Mouse (Mus musculus): Measurements from ENCODE around the gene Apoa2. TPM values are rescaled to one million over a fixed set of nuclear protein-coding genes. Genes with fewer than 3 reads are reported as not detected.

The Apoa2 gene
- polyA plus RNA-seq, 1 experiment from 2014 or later = 2.3 TPM

DNA sequence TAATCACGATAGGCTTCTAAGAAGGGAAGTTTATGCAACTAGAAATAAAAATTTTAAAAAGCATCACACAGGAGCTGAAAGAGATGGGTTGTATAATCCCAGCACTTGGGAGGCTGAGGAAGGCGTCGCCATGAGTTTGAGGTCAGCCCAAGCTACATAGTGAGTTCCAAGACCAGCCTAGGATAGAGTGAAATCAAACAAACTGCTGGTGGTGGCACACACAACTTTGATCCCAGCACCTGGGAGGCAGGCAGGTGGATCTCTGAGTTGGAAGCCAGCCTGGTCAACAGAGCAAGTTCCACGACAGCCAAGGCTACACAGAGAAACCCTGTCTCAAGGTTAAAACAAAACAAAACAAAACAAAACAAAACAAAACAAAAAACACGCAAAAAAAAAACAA, 7.5 kb downstream of the Apoa2 start:
- no peak overlapping the region for H3K4me2 ChIP-seq (ENCODE audit: low read length)
- H3K4me3 ChIP-seq (replicated peaks; ENCODE audit: low read length) = no peak overlapping the region
- no peaks in the 10 kb centered on the region for H3K9me3 ChIP-seq (ENCODE audit: control insufficient read depth, low read length)
- H3K9ac ChIP-seq (replicated peaks; ENCODE audit: low read depth, low read length) = no peak overlapping the region
- 87% methylated on average over 5 of the region's 5 CpGs for WGBS
- no peaks in the 10 kb centered on the region for H3K27me3 ChIP-seq (replicated peaks; ENCODE audit: control insufficient read depth, insufficient read depth, low read length)
- peaks cover 12% of the 10 kb centered on the region for H3K36me3 ChIP-seq (ENCODE audit: control insufficient read depth, insufficient read depth)
- no peak overlapping the region for H3K27ac ChIP-seq (ENCODE audit: low read length)
- no peaks in the 10 kb centered on the region for H3K4me1 ChIP-seq (replicated peaks; ENCODE audit: control insufficient read depth, insufficient read depth, low read length)
- ATAC-seq = no peak

DNA sequence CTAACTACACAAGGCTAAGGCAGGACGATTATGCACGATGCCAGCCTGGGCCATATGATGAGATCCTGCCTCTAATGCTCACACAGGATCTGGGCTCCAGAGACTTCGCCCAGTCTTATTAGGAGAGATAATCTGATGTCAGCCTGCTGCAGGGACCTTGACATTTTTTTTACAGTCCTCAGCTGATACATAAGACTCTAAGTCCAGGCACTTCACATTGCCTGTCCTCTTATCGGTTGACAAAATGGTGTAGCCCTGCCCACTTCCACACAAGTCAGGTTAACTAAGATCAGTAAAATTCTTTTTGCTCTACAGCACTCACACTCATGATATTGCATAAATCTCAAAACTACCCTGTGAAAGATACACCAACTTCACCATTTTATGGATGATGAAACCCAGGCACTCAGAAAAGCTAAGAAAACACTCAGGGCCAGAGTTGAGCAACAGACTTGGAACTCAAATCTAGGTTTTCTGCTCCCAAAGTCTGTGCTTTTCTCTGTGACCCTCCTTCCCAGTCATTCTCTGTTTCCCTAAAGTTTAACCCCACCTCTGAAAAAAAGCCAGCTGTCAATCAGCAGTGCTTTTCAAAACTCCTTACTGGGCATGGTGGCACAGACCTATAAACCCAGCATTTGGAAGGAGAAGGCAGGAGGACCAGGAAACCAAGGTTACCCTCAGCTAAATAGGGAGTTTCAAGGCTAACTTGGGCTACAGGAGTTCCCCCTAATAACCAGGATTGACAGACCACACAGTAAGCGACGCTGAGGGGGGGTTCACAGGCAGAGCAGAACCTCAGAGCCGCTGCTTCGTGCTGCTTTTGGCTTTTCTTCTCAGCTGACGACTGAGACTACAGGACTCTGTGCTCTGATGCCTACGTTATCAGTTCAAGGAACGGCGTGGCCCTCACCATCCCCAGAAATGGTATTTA, 8.2 kb downstream of the Apoa2 start:
- Histone ChIP-seq H3K9me3 (ENCODE audit: control insufficient read depth, low read length) (no peaks in the 10 kb centered on the region), H3K9ac (replicated peaks; ENCODE audit: low read depth, low read length) (no peak overlapping the region), H3K4me1 (replicated peaks; ENCODE audit: control insufficient read depth, insufficient read depth, low read length) (no peaks in the 10 kb centered on the region), H3K4me2 (ENCODE audit: low read length) (no peak overlapping the region), H3K27me3 (replicated peaks; ENCODE audit: control insufficient read depth, insufficient read depth, low read length) (no peaks in the 10 kb centered on the region), H3K36me3 (ENCODE audit: control insufficient read depth, insufficient read depth) (peaks cover 19% of the 10 kb centered on the region), H3K4me3 (replicated peaks; ENCODE audit: low read length) (no peak overlapping the region), H3K27ac (ENCODE audit: low read length) (no peak overlapping the region)
- 83% methylated on average over 12 of the region's 12 CpGs for WGBS
- no peak for ATAC-seq

DNA sequence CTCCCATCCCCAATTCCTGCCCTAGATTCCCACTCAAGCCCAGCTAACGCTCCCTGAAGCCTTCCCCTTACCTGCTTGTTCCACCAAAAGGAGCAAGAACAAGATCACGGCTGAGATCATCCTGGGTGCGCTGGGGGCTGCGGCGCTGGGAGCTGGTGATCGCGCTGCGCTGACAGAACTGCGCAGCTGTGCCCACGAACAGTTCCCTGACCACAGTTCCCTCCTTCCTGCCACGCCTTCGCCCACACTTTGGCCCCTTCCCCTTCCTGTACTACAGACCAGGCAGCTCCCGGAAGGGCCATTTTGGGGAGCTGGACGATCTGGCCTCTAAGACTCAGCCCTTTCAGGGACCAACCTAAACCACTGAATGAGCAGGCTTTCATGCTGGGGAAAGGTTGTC, 9.3 kb downstream of the Apoa2 start, which contains the start of gene Fcer1g:
Gene Fcer1g (minus strand): TSS at position 240 of the 400 bp plus-strand sequence.
- no peak within 1 kb of the TSS for H3K4me3 ChIP-seq (replicated peaks; ENCODE audit: low read length)
- H3K36me3 ChIP-seq (ENCODE audit: control insufficient read depth, insufficient read depth) = peaks cover 26% of the 10 kb centered on the region
- 92% methylated on average over 14 of the region's 14 CpGs for WGBS
- no peak within 1 kb of the TSS for H3K27ac ChIP-seq (ENCODE audit: low read length)
- no peak for ATAC-seq
- no peak within 1 kb of the TSS for H3K4me2 ChIP-seq (ENCODE audit: low read length)
- H3K27me3 ChIP-seq (replicated peaks; ENCODE audit: control insufficient read depth, insufficient read depth, low read length) = no peaks in the 10 kb centered on the region
- H3K9ac ChIP-seq (replicated peaks; ENCODE audit: low read depth, low read length) = no peak within 1 kb of the TSS
- H3K4me1 ChIP-seq (replicated peaks; ENCODE audit: control insufficient read depth, insufficient read depth, low read length) = no peaks in the 10 kb centered on the region
- no peaks in the 10 kb centered on the region for H3K9me3 ChIP-seq (ENCODE audit: control insufficient read depth, low read length)

DNA sequence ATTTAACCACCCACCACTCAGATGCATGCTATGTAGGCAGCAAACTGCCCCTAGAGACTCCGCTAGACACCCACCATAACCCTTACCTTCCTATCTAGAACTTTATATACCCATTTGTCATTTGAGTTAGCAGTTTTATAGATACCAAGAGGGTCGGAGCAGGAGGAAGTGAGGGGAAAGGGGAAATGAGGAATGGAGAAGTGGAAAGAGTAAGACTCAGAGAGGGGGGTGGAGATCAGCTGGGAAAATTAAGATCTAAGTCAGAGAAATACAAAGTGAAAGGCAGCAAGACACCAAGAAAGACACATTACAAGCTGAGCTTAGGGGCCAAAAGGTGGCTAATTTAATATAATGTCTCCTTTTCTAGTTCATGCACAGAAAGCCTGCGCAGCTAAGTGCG, 9.7 kb downstream of the Apoa2 start:
- Histone ChIP-seq H3K27me3 (replicated peaks; ENCODE audit: control insufficient read depth, insufficient read depth, low read length) (no peaks in the 10 kb centered on the region), H3K9ac (replicated peaks; ENCODE audit: low read depth, low read length) (no peak overlapping the region), H3K36me3 (ENCODE audit: control insufficient read depth, insufficient read depth) (peaks cover 26% of the 10 kb centered on the region), H3K4me1 (replicated peaks; ENCODE audit: control insufficient read depth, insufficient read depth, low read length) (no peaks in the 10 kb centered on the region), H3K4me3 (replicated peaks; ENCODE audit: low read length) (no peak overlapping the region), H3K9me3 (ENCODE audit: control insufficient read depth, low read length) (no peaks in the 10 kb centered on the region), H3K4me2 (ENCODE audit: low read length) (no peak overlapping the region), H3K27ac (ENCODE audit: low read length) (no peak overlapping the region)
- no peak for ATAC-seq
- WGBS = 97% methylated on average over 4 of the region's 4 CpGs

DNA sequence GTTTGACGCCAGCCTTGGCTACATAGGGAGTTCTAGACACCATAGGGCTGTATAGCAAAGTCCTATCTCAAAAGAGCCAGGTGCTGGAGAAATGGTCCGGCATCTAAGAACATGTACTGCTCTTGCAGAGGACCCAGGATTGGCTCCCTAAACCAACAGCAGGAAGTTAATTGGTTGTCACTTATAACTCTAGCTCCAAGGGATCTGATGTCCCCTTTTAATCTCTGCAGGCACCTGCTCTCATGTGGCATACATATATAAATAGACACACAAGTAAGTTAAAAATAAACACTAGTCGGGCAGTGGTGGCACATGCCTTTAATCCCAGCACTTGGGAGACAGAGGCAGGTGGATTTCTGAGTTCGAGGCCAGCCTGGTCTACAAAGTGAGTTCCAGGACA, 10.9 kb downstream of the Apoa2 start:
- H3K4me2 ChIP-seq (ENCODE audit: low read length) = no peak overlapping the region
- peaks cover 26% of the 10 kb centered on the region for H3K36me3 ChIP-seq (ENCODE audit: control insufficient read depth, insufficient read depth)
- no peak overlapping the region for H3K9ac ChIP-seq (replicated peaks; ENCODE audit: low read depth, low read length)
- no peaks in the 10 kb centered on the region for H3K27me3 ChIP-seq (replicated peaks; ENCODE audit: control insufficient read depth, insufficient read depth, low read length)
- H3K27ac ChIP-seq (ENCODE audit: low read length) = no peak overlapping the region
- no peaks in the 10 kb centered on the region for H3K9me3 ChIP-seq (ENCODE audit: control insufficient read depth, low read length)
- 89% methylated on average over 4 of the region's 4 CpGs for WGBS
- no peak for ATAC-seq
- no peak overlapping the region for H3K4me3 ChIP-seq (replicated peaks; ENCODE audit: low read length)
- H3K4me1 ChIP-seq (replicated peaks; ENCODE audit: control insufficient read depth, insufficient read depth, low read length) = no peaks in the 10 kb centered on the region

DNA sequence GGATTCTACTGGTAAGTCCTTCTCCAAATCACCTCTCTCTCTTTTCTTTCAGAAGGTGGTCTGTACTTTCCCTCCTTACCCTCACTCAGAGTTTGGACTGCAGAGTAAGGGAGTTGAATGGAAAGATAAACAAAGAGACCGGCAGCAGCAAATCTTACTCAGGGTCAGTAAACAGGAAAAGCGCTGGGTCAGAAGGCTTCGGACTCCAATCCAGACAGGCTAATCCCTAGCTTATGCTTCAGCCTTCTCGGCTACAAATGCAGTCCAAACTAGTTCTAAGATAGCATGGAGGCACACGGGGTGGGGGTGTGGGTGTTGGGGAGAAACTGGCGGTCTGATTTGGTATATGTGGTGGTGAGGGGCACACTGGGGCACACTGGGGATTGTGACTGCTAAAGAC, 12.6 kb downstream of the Apoa2 start:
- H3K4me3 ChIP-seq (replicated peaks; ENCODE audit: low read length) = no peak overlapping the region
- H3K9me3 ChIP-seq (ENCODE audit: control insufficient read depth, low read length) = no peaks in the 10 kb centered on the region
- no peak for ATAC-seq
- H3K9ac ChIP-seq (replicated peaks; ENCODE audit: low read depth, low read length) = no peak overlapping the region
- WGBS = 91% methylated on average over 6 of the region's 6 CpGs
- H3K27ac ChIP-seq (ENCODE audit: low read length) = no peak overlapping the region
- no peaks in the 10 kb centered on the region for H3K27me3 ChIP-seq (replicated peaks; ENCODE audit: control insufficient read depth, insufficient read depth, low read length)
- H3K4me1 ChIP-seq (replicated peaks; ENCODE audit: control insufficient read depth, insufficient read depth, low read length) = no peaks in the 10 kb centered on the region
- H3K4me2 ChIP-seq (ENCODE audit: low read length) = no peak overlapping the region
- H3K36me3 ChIP-seq (ENCODE audit: control insufficient read depth, insufficient read depth) = peaks cover 26% of the 10 kb centered on the region

DNA sequence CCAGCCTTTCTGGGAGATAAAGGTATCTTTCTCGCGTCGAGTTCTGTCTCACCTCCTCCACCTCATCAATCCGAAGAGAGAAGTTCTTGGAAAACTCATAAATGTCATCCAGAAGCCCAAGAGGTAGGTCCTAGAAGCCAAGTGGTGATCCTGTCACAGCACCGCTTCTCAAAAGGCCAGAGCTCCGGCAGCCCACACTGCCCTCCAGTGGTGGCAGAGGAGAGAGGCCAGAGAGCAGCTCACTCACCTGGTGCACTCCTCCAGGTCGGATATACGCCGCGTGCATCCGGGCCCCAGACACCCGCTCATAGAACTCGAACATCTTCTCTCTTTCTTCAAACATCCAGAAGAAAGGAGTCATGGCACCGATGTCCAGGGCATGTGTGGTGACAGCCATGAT, 13.6 kb downstream of the Apoa2 start:
- Histone ChIP-seq H3K36me3 (ENCODE audit: control insufficient read depth, insufficient read depth) (peaks cover 26% of the 10 kb centered on the region), H3K4me1 (replicated peaks; ENCODE audit: control insufficient read depth, insufficient read depth, low read length) (no peaks in the 10 kb centered on the region), H3K9ac (replicated peaks; ENCODE audit: low read depth, low read length) (no peak overlapping the region), H3K4me2 (ENCODE audit: low read length) (no peak overlapping the region), H3K27ac (ENCODE audit: low read length) (no peak overlapping the region), H3K27me3 (replicated peaks; ENCODE audit: control insufficient read depth, insufficient read depth, low read length) (no peaks in the 10 kb centered on the region), H3K4me3 (replicated peaks; ENCODE audit: low read length) (no peak overlapping the region), H3K9me3 (ENCODE audit: control insufficient read depth, low read length) (no peaks in the 10 kb centered on the region)
- WGBS = 71% methylated on average over 14 of the region's 14 CpGs
- ATAC-seq = 0 out of 2 replicates have a peak, but pooled peaks have one; percentile 42

DNA sequence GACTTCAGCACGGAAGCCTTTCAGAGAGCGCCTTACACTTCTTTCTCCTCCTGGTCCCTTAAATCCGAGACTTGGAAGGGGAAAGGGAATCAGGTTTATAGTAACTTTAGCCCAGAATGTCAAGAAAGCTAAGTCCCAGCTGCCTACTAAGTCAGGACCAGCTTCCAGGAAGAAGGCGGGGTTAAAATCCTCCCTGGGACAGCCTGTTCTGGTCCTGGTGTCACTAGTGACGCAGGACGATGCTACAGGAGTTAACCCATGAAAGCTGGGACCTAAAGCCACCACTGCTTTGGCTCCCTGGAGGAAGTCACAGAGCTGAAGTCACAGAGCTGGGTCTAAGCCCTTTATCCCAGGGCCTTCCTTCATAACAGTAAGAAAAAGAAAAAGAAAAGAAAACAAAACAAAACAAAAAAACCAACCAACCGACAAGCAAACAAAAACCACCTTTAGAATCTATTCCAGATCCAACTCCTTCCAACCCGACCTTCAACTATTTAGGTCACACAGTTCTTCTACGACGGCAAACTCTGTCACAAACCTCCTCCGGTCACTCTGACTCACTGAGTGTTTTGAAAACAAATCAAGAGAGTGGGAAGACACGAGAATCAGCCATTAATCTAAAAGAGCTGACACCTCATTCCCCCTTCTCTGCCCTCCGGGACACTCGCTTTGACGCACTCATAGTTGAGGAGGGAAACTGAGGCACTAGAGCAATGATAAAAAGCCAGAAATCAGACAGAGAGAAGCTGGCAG, 15.3 kb downstream of the Apoa2 start:
- H3K36me3 ChIP-seq (ENCODE audit: control insufficient read depth, insufficient read depth) = peaks cover 24% of the 10 kb centered on the region
- no peak overlapping the region for H3K9ac ChIP-seq (replicated peaks; ENCODE audit: low read depth, low read length)
- ATAC-seq = no peak
- H3K27ac ChIP-seq (ENCODE audit: low read length) = no peak overlapping the region
- WGBS = 82% methylated on average over 15 of the region's 15 CpGs
- H3K27me3 ChIP-seq (replicated peaks; ENCODE audit: control insufficient read depth, insufficient read depth, low read length) = no peaks in the 10 kb centered on the region
- H3K4me3 ChIP-seq (replicated peaks; ENCODE audit: low read length) = no peak overlapping the region
- no peak overlapping the region for H3K4me2 ChIP-seq (ENCODE audit: low read length)
- H3K9me3 ChIP-seq (ENCODE audit: control insufficient read depth, low read length) = no peaks in the 10 kb centered on the region
- no peaks in the 10 kb centered on the region; the same call in 1 of the 2 replicates for H3K4me1 ChIP-seq (replicated peaks; ENCODE audit: control insufficient read depth, insufficient read depth, low read length)

DNA sequence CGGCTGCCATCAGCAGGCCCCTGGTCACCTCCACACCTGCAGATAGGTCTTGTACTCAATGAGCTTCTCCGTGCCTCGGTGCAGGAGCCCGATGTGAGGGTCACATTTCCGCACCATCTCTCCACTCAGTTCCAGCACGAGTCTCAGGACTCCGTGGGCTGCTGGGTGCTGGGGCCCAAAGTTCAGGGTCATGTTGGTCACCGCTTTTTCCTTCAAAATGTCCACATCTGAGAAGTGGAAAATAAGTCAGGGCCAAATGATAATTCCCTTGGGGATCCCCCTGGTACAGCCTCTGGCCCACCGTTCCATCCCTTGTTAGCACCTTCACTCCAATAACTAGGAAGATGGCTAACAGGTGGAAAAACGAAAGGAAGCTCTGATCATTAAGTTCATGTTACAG, 16.1 kb downstream of the Apoa2 start:
- peaks cover 4% of the 10 kb centered on the region for H3K4me1 ChIP-seq (replicated peaks; ENCODE audit: control insufficient read depth, insufficient read depth, low read length)
- no peaks in the 10 kb centered on the region for H3K9me3 ChIP-seq (ENCODE audit: control insufficient read depth, low read length)
- H3K36me3 ChIP-seq (ENCODE audit: control insufficient read depth, insufficient read depth) = peaks cover 18% of the 10 kb centered on the region
- no peak overlapping the region for H3K4me2 ChIP-seq (ENCODE audit: low read length)
- no peak overlapping the region for H3K9ac ChIP-seq (replicated peaks; ENCODE audit: low read depth, low read length)
- ATAC-seq = no peak
- 89% methylated on average over 10 of the region's 10 CpGs for WGBS
- H3K27ac ChIP-seq (ENCODE audit: low read length) = no peak overlapping the region
- H3K4me3 ChIP-seq (replicated peaks; ENCODE audit: low read length) = no peak overlapping the region
- no peaks in the 10 kb centered on the region for H3K27me3 ChIP-seq (replicated peaks; ENCODE audit: control insufficient read depth, insufficient read depth, low read length)

Measured in forebrain, embryonic 16.5 days (tissue).